Mouse (Mus musculus) erythroblast, embryonic 14.5 days (primary cell): ENCODE measurements around the gene Tdrd7.

Experiments used
- GATA1 ChIP-seq: IDR thresholded peaks from 2 replicates; pipeline ENCODE4 v1.6.1; 2012; ENCODE audit warnings: low read length, inconsistent platforms, mixed read lengths
- TAL1 ChIP-seq: IDR thresholded peaks from 3 replicates; pipeline ENCODE4 v1.6.1; 2012; ENCODE audit warnings: low read length, inconsistent platforms, mixed read lengths

- TF ChIP-seq GATA1, result no peak
- no peak for TF ChIP-seq TAL1
Observed at GRCm38 (mm10) chr4:45951830-45952229, 13.3 kb upstream of the Tdrd7 start.
